Mouse (Mus musculus): ENCODE data around the gene Elovl2. TPM values are rescaled to one million over a fixed set of nuclear protein-coding genes. Genes with fewer than 3 reads are reported as not detected.

Gene Elovl2
- polyA plus RNA-seq, 1 experiment from 2014 or later, result 0.92 TPM

- H3K9me3 ChIP-seq (ENCODE audit: control insufficient read depth, low read length), result 0 out of 2 replicates have a peak, but pooled peaks cover 4% of the 10 kb centered on the region
- H3K4me1 ChIP-seq (ENCODE audit: control insufficient read depth in 2 of 2, insufficient read depth in 2 of 2, low read length in 2 of 2), result peaks cover 0 to 3% of the 10 kb centered on the region in 2 experiments; a peak in 2 of 4 replicates
- WGBS, result 30% methylated on average over 6 of the region's 6 CpGs
- no peak overlapping the region for H3K4me3 ChIP-seq (ENCODE audit: control insufficient read depth in 1 of 2, insufficient read depth in 1 of 2, low read depth in 1 of 2, low read length in 2 of 2)
- no peak for ATAC-seq (ENCODE audit: insufficient number of reproducible peaks, insufficient read depth, low FRiP score, low read depth)
- H3K27ac ChIP-seq (replicated peaks in 1 of 2; ENCODE audit: control insufficient read depth in 1 of 2, insufficient read depth in 1 of 2, low read depth in 2 of 2, low read length in 2 of 2), result no peak overlapping the region
- no peak overlapping the region for H3K4me2 ChIP-seq (ENCODE audit: low read length)
- H3K36me3 ChIP-seq (ENCODE audit: control insufficient read depth, insufficient read depth, low read length), result no peaks in the 10 kb centered on the region
- H3K27me3 ChIP-seq (ENCODE audit: control insufficient read depth, insufficient read depth, low read length), result no peaks in the 10 kb centered on the region
- H3K9ac ChIP-seq (ENCODE audit: low read length), result no peak overlapping the region
These were observed 24.2 kb upstream of the Elovl2 start for GRCm38 (mm10) chr13:41244306-41244830.

- Histone ChIP-seq H3K36me3 (ENCODE audit: control insufficient read depth, insufficient read depth, low read length) (no peaks in the 10 kb centered on the region), H3K4me1 (ENCODE audit: control insufficient read depth in 2 of 2, insufficient read depth in 2 of 2, low read length in 2 of 2) (peaks cover 0 to 3% of the 10 kb centered on the region in 2 experiments; a peak in 2 of 4 replicates), H3K9me3 (ENCODE audit: control insufficient read depth, low read length) (0 out of 2 replicates have a peak, but pooled peaks cover 4% of the 10 kb centered on the region), H3K9ac (ENCODE audit: low read length) (no peak overlapping the region), H3K27me3 (ENCODE audit: control insufficient read depth, insufficient read depth, low read length) (no peaks in the 10 kb centered on the region), H3K4me3 (ENCODE audit: control insufficient read depth in 1 of 2, insufficient read depth in 1 of 2, low read depth in 1 of 2, low read length in 2 of 2) (no peak overlapping the region), H3K27ac (replicated peaks in 1 of 2; ENCODE audit: control insufficient read depth in 1 of 2, insufficient read depth in 1 of 2, low read depth in 2 of 2, low read length in 2 of 2) (no peak overlapping the region), H3K4me2 (ENCODE audit: low read length) (no peak overlapping the region)
- ATAC-seq (ENCODE audit: insufficient number of reproducible peaks, insufficient read depth, low FRiP score, low read depth), result no peak
- WGBS, result 64% methylated on average over 2 of the region's 2 CpGs
These were observed 21.4 kb upstream of the Elovl2 start for GRCm38 (mm10) chr13:41241557-41241956.

GRCm38 (mm10) chr13:41238805-41239130 is 18.6 kb upstream of the Elovl2 start:
- Histone ChIP-seq H3K4me2 (ENCODE audit: low read length) (no peak overlapping the region), H3K9me3 (ENCODE audit: control insufficient read depth, low read length) (0 out of 2 replicates have a peak, but pooled peaks cover 4% of the 10 kb centered on the region), H3K27ac (replicated peaks in 1 of 2; ENCODE audit: control insufficient read depth in 1 of 2, insufficient read depth in 1 of 2, low read depth in 2 of 2, low read length in 2 of 2) (no peak overlapping the region), H3K27me3 (ENCODE audit: control insufficient read depth, insufficient read depth, low read length) (no peaks in the 10 kb centered on the region), H3K9ac (ENCODE audit: low read length) (no peak overlapping the region), H3K4me1 (ENCODE audit: control insufficient read depth in 2 of 2, insufficient read depth in 2 of 2, low read length in 2 of 2) (no peaks in the 10 kb centered on the region), H3K36me3 (ENCODE audit: control insufficient read depth, insufficient read depth, low read length) (no peaks in the 10 kb centered on the region), H3K4me3 (ENCODE audit: control insufficient read depth in 1 of 2, insufficient read depth in 1 of 2, low read depth in 1 of 2, low read length in 2 of 2) (no peak overlapping the region)
- 5% methylated on average over 5 of the region's 5 CpGs for WGBS
- ATAC-seq (ENCODE audit: insufficient number of reproducible peaks, insufficient read depth, low FRiP score, low read depth), result no peak

- H3K4me3 ChIP-seq (ENCODE audit: control insufficient read depth in 1 of 2, insufficient read depth in 1 of 2, low read depth in 1 of 2, low read length in 2 of 2), result no peak overlapping the region
- H3K4me2 ChIP-seq (ENCODE audit: low read length), result no peak overlapping the region
- ATAC-seq (ENCODE audit: insufficient number of reproducible peaks, insufficient read depth, low FRiP score, low read depth), result no peak
- H3K27ac ChIP-seq (replicated peaks in 1 of 2; ENCODE audit: control insufficient read depth in 1 of 2, insufficient read depth in 1 of 2, low read depth in 2 of 2, low read length in 2 of 2), result no peak overlapping the region
- H3K27me3 ChIP-seq (ENCODE audit: control insufficient read depth, insufficient read depth, low read length), result no peaks in the 10 kb centered on the region
- H3K9me3 ChIP-seq (ENCODE audit: control insufficient read depth, low read length), result 0 out of 2 replicates have a peak, but pooled peaks cover 4% of the 10 kb centered on the region
- H3K9ac ChIP-seq (ENCODE audit: low read length), result no peak overlapping the region
- WGBS, result 66% methylated on average over 10 of the region's 10 CpGs
- no peaks in the 10 kb centered on the region for H3K36me3 ChIP-seq (ENCODE audit: control insufficient read depth, insufficient read depth, low read length)
- H3K4me1 ChIP-seq (ENCODE audit: control insufficient read depth in 2 of 2, insufficient read depth in 2 of 2, low read length in 2 of 2), result no peaks in the 10 kb centered on the region
These were observed 18.0 kb upstream of the Elovl2 start for GRCm38 (mm10) chr13:41238035-41238804.

- Histone ChIP-seq H3K4me1 (ENCODE audit: control insufficient read depth in 2 of 2, insufficient read depth in 2 of 2, low read length in 2 of 2) (no peaks in the 10 kb centered on the region), H3K9ac (ENCODE audit: low read length) (no peak overlapping the region), H3K4me2 (ENCODE audit: low read length) (no peak overlapping the region), H3K27me3 (ENCODE audit: control insufficient read depth, insufficient read depth, low read length) (no peaks in the 10 kb centered on the region), H3K4me3 (ENCODE audit: control insufficient read depth in 1 of 2, insufficient read depth in 1 of 2, low read depth in 1 of 2, low read length in 2 of 2) (no peak overlapping the region), H3K36me3 (ENCODE audit: control insufficient read depth, insufficient read depth, low read length) (no peaks in the 10 kb centered on the region), H3K9me3 (ENCODE audit: control insufficient read depth, low read length) (no peaks in the 10 kb centered on the region), H3K27ac (replicated peaks in 1 of 2; ENCODE audit: control insufficient read depth in 1 of 2, insufficient read depth in 1 of 2, low read depth in 2 of 2, low read length in 2 of 2) (no peak overlapping the region)
- 73% methylated on average over 13 of the region's 13 CpGs for WGBS
- no peak for ATAC-seq (ENCODE audit: insufficient number of reproducible peaks, insufficient read depth, low FRiP score, low read depth)
These were observed 15.9 kb upstream of the Elovl2 start for GRCm38 (mm10) chr13:41235845-41236741.

GRCm38 (mm10) chr13:41235181-41235580 is 15.0 kb upstream of the Elovl2 start:
- H3K4me2 ChIP-seq (ENCODE audit: low read length), result no peak overlapping the region
- H3K9me3 ChIP-seq (ENCODE audit: control insufficient read depth, low read length), result no peaks in the 10 kb centered on the region
- no peaks in the 10 kb centered on the region for H3K4me1 ChIP-seq (ENCODE audit: control insufficient read depth in 2 of 2, insufficient read depth in 2 of 2, low read length in 2 of 2)
- H3K27ac ChIP-seq (replicated peaks in 1 of 2; ENCODE audit: control insufficient read depth in 1 of 2, insufficient read depth in 1 of 2, low read depth in 2 of 2, low read length in 2 of 2), result no peak overlapping the region
- 88% methylated on average over 6 of the region's 6 CpGs for WGBS
- H3K4me3 ChIP-seq (ENCODE audit: control insufficient read depth in 1 of 2, insufficient read depth in 1 of 2, low read depth in 1 of 2, low read length in 2 of 2), result no peak overlapping the region
- ATAC-seq (ENCODE audit: insufficient number of reproducible peaks, insufficient read depth, low FRiP score, low read depth), result no peak
- H3K27me3 ChIP-seq (ENCODE audit: control insufficient read depth, insufficient read depth, low read length), result no peaks in the 10 kb centered on the region
- H3K36me3 ChIP-seq (ENCODE audit: control insufficient read depth, insufficient read depth, low read length), result no peaks in the 10 kb centered on the region
- no peak overlapping the region for H3K9ac ChIP-seq (ENCODE audit: low read length)

- Histone ChIP-seq H3K27ac (replicated peaks in 1 of 2; ENCODE audit: control insufficient read depth in 1 of 2, insufficient read depth in 1 of 2, low read depth in 2 of 2, low read length in 2 of 2) (no peak overlapping the region), H3K4me2 (ENCODE audit: low read length) (no peak overlapping the region), H3K36me3 (ENCODE audit: control insufficient read depth, insufficient read depth, low read length) (no peaks in the 10 kb centered on the region), H3K4me3 (ENCODE audit: control insufficient read depth in 1 of 2, insufficient read depth in 1 of 2, low read depth in 1 of 2, low read length in 2 of 2) (no peak overlapping the region), H3K9ac (ENCODE audit: low read length) (no peak overlapping the region), H3K4me1 (ENCODE audit: control insufficient read depth in 2 of 2, insufficient read depth in 2 of 2, low read length in 2 of 2) (no peaks in the 10 kb centered on the region), H3K9me3 (ENCODE audit: control insufficient read depth, low read length) (no peaks in the 10 kb centered on the region), H3K27me3 (ENCODE audit: control insufficient read depth, insufficient read depth, low read length) (no peaks in the 10 kb centered on the region)
- no peak for ATAC-seq (ENCODE audit: insufficient number of reproducible peaks, insufficient read depth, low FRiP score, low read depth)
- 80% methylated on average over 7 of the region's 7 CpGs for WGBS
These were observed 13.0 kb upstream of the Elovl2 start for GRCm38 (mm10) chr13:41233241-41233640.
